Mouse (Mus musculus): Measurements from ENCODE around the gene Sorbs1.
"Not testable (repeated sequence)": the region's sequence is repeated elsewhere in the genome, so short reads cannot be mapped to it uniquely, and the experiment has no call there.

- TF ChIP-seq CTCF (conservative IDR thresholded peaks at IDR 0.05; ENCODE audit: low read length); NANOG (IDR thresholded peaks at IDR 0.05; ENCODE audit: borderline replicate concordance, low read length): not testable (repeated sequence)
These were observed 47.9 kb upstream of the Sorbs1 start for GRCm38 (mm10) chr19:40561521-40561920.

All from E14TG2a.4 (cell line).